Mouse (Mus musculus): Measurements from ENCODE around the gene Mlst8.
"Not testable (repeated sequence)": the region's sequence is repeated elsewhere in the genome, so short reads cannot be mapped to it uniquely, and the experiment has no call there.

- TF ChIP-seq CTCF (IDR thresholded peaks at IDR 0.05; ENCODE audit: low read depth, low read length); POLR2AphosphoS5 (IDR thresholded peaks at IDR 0.05; ENCODE audit: insufficient replicate concordance, low read depth, low read length); GATA2 (IDR thresholded peaks at IDR 0.05; ENCODE audit: borderline replicate concordance, low read depth, low read length); GATA1 (IDR thresholded peaks at IDR 0.05; ENCODE audit: borderline replicate concordance, low read length): not testable (repeated sequence)
Measured at GRCm38 (mm10) chr17:24455523-24456206, 23.2 kb downstream of the Mlst8 start.
